Mouse (Mus musculus) bone marrow, adult 2 months (tissue): ENCODE results near the gene Sobp.

Experiments used
- CTCF ChIP-seq: fragments of 200-500 bp; IDR thresholded peaks from 2 replicates; pipeline ENCODE4 v1.5.1; 2011; ENCODE audit warnings: low read length, control low read depth; ENCODE audit not compliant: control insufficient read depth, insufficient read depth
- POLR2A ChIP-seq: fragments of 200-500 bp; IDR thresholded peaks from 2 replicates; pipeline ENCODE4 v1.6.1; 2011; ENCODE audit warnings: low read depth, mild to moderate bottlenecking, control low read depth, low read length, borderline replicate concordance; ENCODE audit not compliant: control insufficient read depth

DNA sequence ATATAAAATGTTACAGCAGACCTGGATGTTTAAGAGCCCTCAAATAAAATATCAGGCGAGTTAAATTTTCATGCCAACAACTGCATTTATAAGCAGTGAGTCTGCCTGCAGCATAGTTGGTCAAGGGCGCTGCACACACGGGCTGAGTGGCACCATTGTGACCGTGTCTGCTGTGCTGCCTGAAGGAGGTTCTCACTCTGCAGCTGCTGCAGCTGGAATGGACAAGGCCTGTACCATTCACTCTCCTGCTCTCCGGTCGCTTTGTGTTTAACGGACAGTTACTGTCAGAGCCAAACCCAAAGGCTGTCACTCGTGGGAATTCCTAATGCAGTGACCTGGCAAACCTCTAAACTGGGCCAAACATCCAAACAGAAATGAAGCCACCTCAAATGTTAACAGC, 101.0 kb downstream of the Sobp start:
- TF ChIP-seq POLR2A: no peak
- no peak for TF ChIP-seq CTCF
